Mouse (Mus musculus) forebrain, embryonic 14.5 days (tissue): Measurements from ENCODE around the gene Ap1s2. TPM values are rescaled to one million over a fixed set of nuclear protein-coding genes. Genes with fewer than 3 reads are reported as not detected.
A peak's percentile ranks its signal among the peaks of the same experiment; 100 is the strongest.

Source experiments
- ATAC-seq: fragments of 200-750 bp; cut with Nextera tagmentation; 2 replicates; pipeline ENCODE4 v1.8.0; 2017; ENCODE audit warnings: mild to moderate bottlenecking, moderate library complexity
- DNase-seq: peaks from one replicate; pipeline ENCODE4 v3.0.0-alpha.2; 2015; ENCODE audit warnings: low spot score
- H3K27ac ChIP-seq: fragments of 300-500 bp; sonication (generic); 2 replicates; pipeline ENCODE4 v1.5.1; 2014; ENCODE audit warnings: low read depth, mild to moderate bottlenecking, control low read depth, low read length, moderate library complexity
- H3K27me3 ChIP-seq: fragments of 300-500 bp; sonication (generic); replicated peaks from 2 replicates; pipeline ENCODE4 v1.6.1; 2014; ENCODE audit warnings: low read length, control low read depth, mixed read lengths; ENCODE audit not compliant: control insufficient read depth, insufficient read depth
- H3K36me3 ChIP-seq: fragments of 300-500 bp; sonication (generic); 2 replicates; pipeline ENCODE4 v1.6.1; 2014; ENCODE audit warnings: low read length, control low read depth; ENCODE audit not compliant: control insufficient read depth, insufficient read depth
- H3K4me1 ChIP-seq: fragments of 300-500 bp; sonication (generic); 2 replicates; pipeline ENCODE4 v1.6.1; 2014; ENCODE audit warnings: antibody characterized with exemption, low read length, control low read depth; ENCODE audit not compliant: control insufficient read depth, insufficient read depth
- H3K4me2 ChIP-seq: fragments of 300-500 bp; sonication (generic); 2 replicates; pipeline ENCODE4 v1.6.1; 2014; ENCODE audit warnings: mild to moderate bottlenecking, control low read depth, low read length
- H3K4me3 ChIP-seq: fragments of 300-500 bp; sonication (generic); 2 replicates; pipeline ENCODE4 v1.5.1; 2014; ENCODE audit warnings: low read depth, low read length, control low read depth
- H3K9ac ChIP-seq: fragments of 300-500 bp; sonication (generic); 2 replicates; pipeline ENCODE4 v1.6.1; 2014; ENCODE audit warnings: mild to moderate bottlenecking, low read length, control low read depth, moderate library complexity
- H3K9me3 ChIP-seq: fragments of 300-500 bp; sonication (generic); replicated peaks from 2 replicates; pipeline ENCODE4 v1.6.1; 2016; ENCODE audit warnings: low read length, control low read depth, mixed read lengths; ENCODE audit not compliant: control insufficient read depth
- WGBS: fragments of 180-500 bp; shearing (Covaris S2); extraction: QIAGEN DNeasy Blood & Tissue Kit; methylation state at CpG from one replicate; pipeline ENCODE4 v1.1.7; 2014; 5-methylcytosine and 5-hydroxymethylcytosine counted together
- polyA plus RNA-seq: library from polyadenylated mRNA; unstranded; fragments of >200 nt; fragmentation: Nextera tagmentation; extraction: Ambion mirVana; gene quantifications from 2 replicates; pipeline ENCODE4 v1.2.1, GENCODE M21; 2014

The Ap1s2 gene
- 113 and 144 TPM in 2 replicates for polyA plus RNA-seq

GRCm38 (mm10) chrX:163908337-163909250 is at the start of gene Ap1s2:
Gene Ap1s2, plus strand, starts transcription at chrX:163909017.
- Histone ChIP-seq H3K9me3 (no peaks in the 10 kb centered on the region), H3K27me3 (no peaks in the 10 kb centered on the region), H3K27ac (peak within 1 kb of the TSS; percentile 87), H3K4me1 (no peaks in the 10 kb centered on the region), H3K4me2 (peak within 1 kb of the TSS; percentile 51), H3K9ac (peak within 1 kb of the TSS; percentile 68), H3K36me3 (no peaks in the 10 kb centered on the region), H3K4me3 (peak within 1 kb of the TSS; percentile 60)
- WGBS: 30% methylated on average over 80 of the region's 80 CpGs
- peak; percentile 96 for DNase-seq
- peak; percentile 98 for ATAC-seq

GRCm38 (mm10) chrX:163867711-163868379 is 41.0 kb upstream of the Ap1s2 start:
- Histone ChIP-seq H3K9me3 (no peaks in the 10 kb centered on the region), H3K4me2 (no peak overlapping the region), H3K4me1 (no peaks in the 10 kb centered on the region), H3K27ac (no peak overlapping the region), H3K36me3 (no peaks in the 10 kb centered on the region), H3K4me3 (no peak overlapping the region), H3K27me3 (no peaks in the 10 kb centered on the region), H3K9ac (no peak overlapping the region)
- DNase-seq: no peak
- WGBS: 60% methylated on average over 5 of the region's 5 CpGs
- no peak for ATAC-seq

- Histone ChIP-seq H3K27me3 (no peaks in the 10 kb centered on the region), H3K4me2 (no peak overlapping the region), H3K36me3 (no peaks in the 10 kb centered on the region), H3K4me1 (no peaks in the 10 kb centered on the region), H3K9me3 (no peaks in the 10 kb centered on the region), H3K9ac (no peak overlapping the region), H3K4me3 (no peak overlapping the region), H3K27ac (no peak overlapping the region)
- WGBS: 83% methylated on average over 11 of the region's 11 CpGs
- no peak for DNase-seq
- no peak for ATAC-seq
These were observed 40.0 kb upstream of the Ap1s2 start for GRCm38 (mm10) chrX:163868659-163869278.

- Histone ChIP-seq H3K36me3 (no peaks in the 10 kb centered on the region), H3K9ac (no peak overlapping the region), H3K9me3 (no peaks in the 10 kb centered on the region), H3K27me3 (no peaks in the 10 kb centered on the region), H3K4me2 (no peak overlapping the region), H3K4me3 (no peak overlapping the region), H3K4me1 (no peaks in the 10 kb centered on the region), H3K27ac (no peak overlapping the region)
- no peak for DNase-seq
- ATAC-seq: no peak
- WGBS: 82% methylated on average over 3 of the region's 3 CpGs
These were observed 32.9 kb upstream of the Ap1s2 start for GRCm38 (mm10) chrX:163875932-163876331.

- H3K9me3 ChIP-seq: no peaks in the 10 kb centered on the region
- ATAC-seq (no peak), DNase-seq (no peak)
- H3K27me3 ChIP-seq: no peaks in the 10 kb centered on the region
- 75% methylated on average over 4 of the region's 4 CpGs for WGBS
- H3K4me1 ChIP-seq: no peaks in the 10 kb centered on the region; the same call in 1 of the 2 replicates
- H3K9ac ChIP-seq: no peak overlapping the region
- H3K4me3 ChIP-seq: no peak overlapping the region
- H3K4me2 ChIP-seq: no peak overlapping the region
- H3K27ac ChIP-seq: no peak overlapping the region
- no peaks in the 10 kb centered on the region for H3K36me3 ChIP-seq
These were observed 32.2 kb upstream of the Ap1s2 start for GRCm38 (mm10) chrX:163876636-163877035.

- no peaks in the 10 kb centered on the region for H3K27me3 ChIP-seq
- H3K36me3 ChIP-seq: no peaks in the 10 kb centered on the region
- WGBS: 84% methylated on average over 6 of the region's 6 CpGs
- H3K4me3 ChIP-seq: no peak overlapping the region
- DNase-seq (no peak), ATAC-seq (no peak)
- no peaks in the 10 kb centered on the region for H3K9me3 ChIP-seq
- no peak overlapping the region for H3K4me2 ChIP-seq
- no peak overlapping the region for H3K9ac ChIP-seq
- H3K27ac ChIP-seq: no peak overlapping the region
- no peaks in the 10 kb centered on the region; the same call in 1 of the 2 replicates for H3K4me1 ChIP-seq
These were observed 29.8 kb upstream of the Ap1s2 start for GRCm38 (mm10) chrX:163879039-163879438.

- DNase-seq: no peak
- Histone ChIP-seq H3K4me2 (no peak overlapping the region), H3K36me3 (no peaks in the 10 kb centered on the region), H3K9me3 (no peaks in the 10 kb centered on the region), H3K27me3 (no peaks in the 10 kb centered on the region), H3K4me3 (no peak overlapping the region), H3K9ac (no peak overlapping the region), H3K4me1 (no peaks in the 10 kb centered on the region; the same call in 1 of the 2 replicates), H3K27ac (no peak overlapping the region)
- WGBS: 69% methylated on average over 5 of the region's 5 CpGs
- no peak for ATAC-seq
These were observed 29.4 kb upstream of the Ap1s2 start for GRCm38 (mm10) chrX:163879461-163879860.

GRCm38 (mm10) chrX:163885539-163885981 is 23.3 kb upstream of the Ap1s2 start:
- H3K4me2 ChIP-seq: no peak overlapping the region
- DNase-seq (peak; percentile 61), ATAC-seq (peak; percentile 93)
- no peak overlapping the region for H3K9ac ChIP-seq
- no peaks in the 10 kb centered on the region; the same call in 1 of the 2 replicates for H3K4me1 ChIP-seq
- H3K27me3 ChIP-seq: no peaks in the 10 kb centered on the region
- no peak overlapping the region for H3K4me3 ChIP-seq
- no peaks in the 10 kb centered on the region for H3K36me3 ChIP-seq
- 41% methylated on average over 4 of the region's 4 CpGs for WGBS
- H3K27ac ChIP-seq: no peak overlapping the region
- no peaks in the 10 kb centered on the region for H3K9me3 ChIP-seq
